Mouse (Mus musculus) cortical plate, adult 2 months (tissue): Measurements from ENCODE around the gene Sh2b1. TPM values are rescaled to one million over a fixed set of nuclear protein-coding genes. Genes with fewer than 3 reads are reported as not detected.

Experiments used
- H3K27ac ChIP-seq: fragments of 200-500 bp; 2 replicates; pipeline ENCODE4 v1.5.1; 2012; ENCODE audit warnings: low read length, control low read depth, inconsistent platforms; ENCODE audit not compliant: insufficient read depth
- H3K4me1 ChIP-seq: fragments of 200-500 bp; 2 replicates; pipeline ENCODE4 v1.6.1; 2011; ENCODE audit warnings: low read length; ENCODE audit not compliant: control insufficient read depth, insufficient read depth
- H3K4me3 ChIP-seq: fragments of 200-500 bp; 2 replicates; pipeline ENCODE4 v1.5.1; 2011; ENCODE audit warnings: mild to moderate bottlenecking, low read length, control low read depth; ENCODE audit not compliant: insufficient read depth
- CTCF ChIP-seq: fragments of 200-500 bp; IDR thresholded peaks from 2 replicates; pipeline ENCODE4 v1.5.1; 2011; ENCODE audit warnings: mild to moderate bottlenecking, control low read depth, low read length; ENCODE audit not compliant: insufficient read depth; ENCODE audit errors: extremely low read depth
- POLR2A ChIP-seq: fragments of 200-500 bp; IDR thresholded peaks from 2 replicates; pipeline ENCODE4 v1.6.1; 2011; ENCODE audit warnings: mild to moderate bottlenecking, low read length, control low read depth; ENCODE audit not compliant: insufficient read depth; ENCODE audit errors: extremely low read depth
- polyA plus RNA-seq: library from polyadenylated mRNA; depleted of rRNA; stranded (reverse); fragments of >200 nt; gene quantifications from 2 replicates; pipeline ENCODE4 v1.2.3, GENCODE M21; 2012

Sh2b1 gene
- polyA plus RNA-seq, 1 experiment: 63.7 TPM

- H3K4me1 ChIP-seq: no peaks in the 10 kb centered on the region; the same call in 1 of the 2 replicates
- no peak overlapping the region for H3K4me3 ChIP-seq
- no peak for TF ChIP-seq POLR2A
- TF ChIP-seq CTCF: no peak
- H3K27ac ChIP-seq: no peak overlapping the region
Observed at GRCm38 (mm10) chr7:126460623-126461399, 14.4 kb downstream of the Sh2b1 start.

GRCm38 (mm10) chr7:126458844-126459618 lies 16.2 kb downstream of the Sh2b1 start:
- no peak overlapping the region for H3K27ac ChIP-seq
- no peak for TF ChIP-seq CTCF
- no peak for TF ChIP-seq POLR2A
- no peaks in the 10 kb centered on the region; the same call in 1 of the 2 replicates for H3K4me1 ChIP-seq
- H3K4me3 ChIP-seq: no peak overlapping the region

GRCm38 (mm10) chr7:126458225-126458624 lies 17.0 kb downstream of the Sh2b1 start:
- no peaks in the 10 kb centered on the region; the same call in 1 of the 2 replicates for H3K4me1 ChIP-seq
- H3K4me3 ChIP-seq: no peak overlapping the region
- no peak overlapping the region for H3K27ac ChIP-seq
- TF ChIP-seq CTCF (no peak), POLR2A (no peak)

GRCm38 (mm10) chr7:126456382-126457266 lies 18.6 kb downstream of the Sh2b1 start:
- TF ChIP-seq POLR2A (no peak), CTCF (no peak)
- H3K4me3 ChIP-seq: no peak overlapping the region
- H3K4me1 ChIP-seq: no peaks in the 10 kb centered on the region; the same call in 1 of the 2 replicates
- H3K27ac ChIP-seq: no peak overlapping the region

- Histone ChIP-seq H3K4me1 (no peaks in the 10 kb centered on the region; the same call in 1 of the 2 replicates), H3K27ac (no peak overlapping the region), H3K4me3 (no peak overlapping the region)
- TF ChIP-seq CTCF (no peak), POLR2A (no peak)
Observed at GRCm38 (mm10) chr7:126455242-126455641, 20.0 kb downstream of the Sh2b1 start.

GRCm38 (mm10) chr7:126453861-126454260 lies 21.4 kb downstream of the Sh2b1 start:
- Histone ChIP-seq H3K27ac (no peak overlapping the region), H3K4me1 (no peaks in the 10 kb centered on the region; the same call in 1 of the 2 replicates), H3K4me3 (no peak overlapping the region)
- TF ChIP-seq POLR2A: no peak
- TF ChIP-seq CTCF: no peak

GRCm38 (mm10) chr7:126452244-126452643 lies 23.0 kb downstream of the Sh2b1 start:
- H3K4me1 ChIP-seq: no peaks in the 10 kb centered on the region
- no peak overlapping the region for H3K27ac ChIP-seq
- TF ChIP-seq CTCF (no peak), POLR2A (no peak)
- H3K4me3 ChIP-seq: no peak overlapping the region

GRCm38 (mm10) chr7:126450641-126451040 lies 24.6 kb downstream of the Sh2b1 start:
- H3K4me3 ChIP-seq: no peak overlapping the region
- no peaks in the 10 kb centered on the region for H3K4me1 ChIP-seq
- TF ChIP-seq CTCF (no peak), POLR2A (no peak)
- no peak overlapping the region for H3K27ac ChIP-seq

GRCm38 (mm10) chr7:126449991-126450390 lies 25.2 kb downstream of the Sh2b1 start:
- H3K27ac ChIP-seq: no peak overlapping the region
- TF ChIP-seq POLR2A: no peak
- no peak for TF ChIP-seq CTCF
- no peaks in the 10 kb centered on the region for H3K4me1 ChIP-seq
- H3K4me3 ChIP-seq: no peak overlapping the region

- Histone ChIP-seq H3K4me3 (no peak overlapping the region), H3K27ac (no peak overlapping the region), H3K4me1 (no peaks in the 10 kb centered on the region)
- TF ChIP-seq CTCF (no peak), POLR2A (no peak)
Observed at GRCm38 (mm10) chr7:126448481-126448880, 26.7 kb downstream of the Sh2b1 start.
